8 mouse cellular contexts compared by ENCODE assay signal in genomic region chr9:15279139-15279648, GRCm38 (mm10). TPM values are rescaled to one million over a fixed set of nuclear protein-coding genes. Genes with fewer than 3 reads are reported as not detected.
A peak's percentile ranks its signal among the peaks of the same experiment; 100 is the strongest.
DNase-seq lines count a peak whose midpoint lies in the region; ATAC-seq and TF ChIP-seq lines count a peak whose summit lies in the region.

No protein-coding gene starts in this region.

- intact Hi-C loops in left cerebral cortex, postnatal 10 days (cut with DNase I), result loop anchor here (5.0 kb wide), 1 partner anchor 53 kb away; no protein-coding TSS in a partner anchor

- H3K4me1 ChIP-seq in erythroblast, embryonic 14.5 days (ENCODE audit: control insufficient read depth), result peaks cover 32% of the 10 kb centered on the region
- H3K4me1 ChIP-seq in testis, adult 2 months (ENCODE audit: control insufficient read depth, insufficient read depth, low read length), result peaks cover 3% of the 10 kb centered on the region; the same call in 1 of the 2 replicates
- H3K4me1 ChIP-seq in liver, embryonic 12.5 days, result peaks cover 32% of the 10 kb centered on the region

- TF ChIP-seq POLR2A in testis, adult 2 months (IDR thresholded peaks at IDR 0.05; ENCODE audit: control insufficient read depth, low read depth, low read length), result no peak

- ATAC-seq in erythroblast, adult 5-6 weeks (replicated peaks; ENCODE audit: low FRiP score, poor library complexity, severe bottlenecking), result no peak
- ATAC-seq in liver, embryonic 12.5 days, result no peak
- no peak for ATAC-seq in megakaryocyte-erythroid progenitor cell, adult 5-6 weeks (replicated peaks; ENCODE audit: low FRiP score, low TSS enrichment, poor library complexity, severe bottlenecking)

- peak overlapping the region; percentile 89 for H3K27ac ChIP-seq in testis, adult 2 months (ENCODE audit: control insufficient read depth, insufficient read depth, low read depth, low read length)
- peak overlapping the region; percentile 91 for H3K27ac ChIP-seq in liver, embryonic 12.5 days

- 7% methylated on average over 19 of the region's 19 CpGs for WGBS in liver, embryonic 12.5 days (ENCODE audit: insufficient replicate concordance)

- H3K9me3 ChIP-seq in erythroblast, embryonic 14.5 days (ENCODE audit: control insufficient read depth, low read length), result no peaks in the 10 kb centered on the region
- no peaks in the 10 kb centered on the region for H3K9me3 ChIP-seq in liver, embryonic 12.5 days (replicated peaks)

- peaks cover 34% of the 10 kb centered on the region for H3K36me3 ChIP-seq in erythroblast, embryonic 14.5 days (ENCODE audit: control insufficient read depth)
- H3K36me3 ChIP-seq in testis, adult 2 months (ENCODE audit: control insufficient read depth, insufficient read depth, low read length), result no peaks in the 10 kb centered on the region
- H3K36me3 ChIP-seq in liver, embryonic 12.5 days, result peaks cover 34% of the 10 kb centered on the region

- H3K4me3 ChIP-seq in erythroblast, embryonic 14.5 days (replicated peaks), result peak overlapping the region; percentile 81
- H3K4me3 ChIP-seq in testis, adult 2 months (ENCODE audit: control insufficient read depth, low read depth, low read length), result peak overlapping the region; percentile 97
- H3K4me3 ChIP-seq in liver, embryonic 12.5 days, result peak overlapping the region; percentile 95

- H3K27me3 ChIP-seq in erythroblast, embryonic 14.5 days (ENCODE audit: control insufficient read depth), result no peaks in the 10 kb centered on the region
- H3K27me3 ChIP-seq in testis, adult 2 months (ENCODE audit: control insufficient read depth, insufficient read depth, low read length), result no peaks in the 10 kb centered on the region
- H3K27me3 ChIP-seq in liver, embryonic 12.5 days (replicated peaks), result no peaks in the 10 kb centered on the region

- peak overlapping the region; percentile 96 for H3K9ac ChIP-seq in liver, embryonic 12.5 days

- no peak for TF ChIP-seq CTCF in testis, adult 2 months (IDR thresholded peaks at IDR 0.05; ENCODE audit: control insufficient read depth, insufficient read depth, insufficient replicate concordance, low read depth, low read length)

- H3K4me2 ChIP-seq in liver, embryonic 12.5 days, result peak overlapping the region; percentile 82

- DNase-seq in testis, postnatal 14 days (ENCODE audit: low spot score), result no peak
- no peak for DNase-seq in left cerebral cortex, postnatal 10 days (ENCODE audit: extremely low spot score in 1 of 2, low spot score in 2 of 2)
- DNase-seq in layer of hippocampus, adult 9-10 months (ENCODE audit: low spot score), result no peak

RNA-seq across cellular contexts. Expression of gene Med17, which starts 0.5 kb away (rescaled TPM):
- polyA plus RNA-seq in erythroblast, embryonic 14.5 days (2012), result 0.39 TPM in 2 replicates
- total RNA-seq in erythroblast, adult 5-6 weeks (2015; ENCODE audit: low replicate concordance), result 13.4 and 16.9 TPM in 2 replicates
- 7.4 and 18.5 TPM in 2 replicates for total RNA-seq in erythroblast, adult 5-6 weeks (2017; ENCODE audit: low replicate concordance)
- 12.1 and 17.3 TPM in 2 replicates for polyA plus RNA-seq in testis, adult 2 months (2012; rRNA removed)
- 28.0 and 29.2 TPM in 2 replicates for polyA plus RNA-seq in liver, embryonic 12.5 days (2016; fragmentation: Nextera tagmentation; extraction: Ambion mirVana)
- total RNA-seq in megakaryocyte-erythroid progenitor cell, adult 5-6 weeks (2014; fragmentation: Nextera tagmentation), result 26.1 and 33.5 TPM in 2 replicates
- 28.2 and 37.4 TPM in 2 replicates for total RNA-seq in megakaryocyte-erythroid progenitor cell, adult 5-6 weeks (2017)
- 10 to 100 TPM; 34.5 to 35.1 TPM for total RNA-seq in left cerebral cortex, postnatal 10 days (2021)

RNA-seq across cellular contexts. Expression of gene Taf1d, which starts 26.8 kb away (rescaled TPM):
- polyA plus RNA-seq in erythroblast, embryonic 14.5 days (2012), result 0.96 and 2.3 TPM in 2 replicates
- 92.0 and 139 TPM in 2 replicates for total RNA-seq in erythroblast, adult 5-6 weeks (2015; ENCODE audit: low replicate concordance)
- 429 and 577 TPM in 2 replicates for total RNA-seq in erythroblast, adult 5-6 weeks (2017; ENCODE audit: low replicate concordance)
- 15.1 and 16.8 TPM in 2 replicates for polyA plus RNA-seq in testis, adult 2 months (2012; rRNA removed)
- 63.5 and 64.6 TPM in 2 replicates for polyA plus RNA-seq in liver, embryonic 12.5 days (2016; fragmentation: Nextera tagmentation; extraction: Ambion mirVana)
- total RNA-seq in megakaryocyte-erythroid progenitor cell, adult 5-6 weeks (2014; fragmentation: Nextera tagmentation), result 439 and 454 TPM in 2 replicates
- 1,383 and 1,827 TPM in 2 replicates for total RNA-seq in megakaryocyte-erythroid progenitor cell, adult 5-6 weeks (2017)
- total RNA-seq in left cerebral cortex, postnatal 10 days (2021), result 10 to 100 TPM; 38.1 to 43.6 TPM

RNA-seq across cellular contexts. Expression of gene 4931406C07Rik, which starts 27.1 kb away (rescaled TPM):
- polyA plus RNA-seq in erythroblast, embryonic 14.5 days (2012), result 0.03 and 0.04 TPM in 2 replicates
- total RNA-seq in erythroblast, adult 5-6 weeks (2015; ENCODE audit: low replicate concordance), result 2.7 and 3.8 TPM in 2 replicates
- total RNA-seq in erythroblast, adult 5-6 weeks (2017; ENCODE audit: low replicate concordance), result 0.94 and 2.6 TPM in 2 replicates
- 13.4 and 17.7 TPM in 2 replicates for polyA plus RNA-seq in testis, adult 2 months (2012; rRNA removed)
- polyA plus RNA-seq in liver, embryonic 12.5 days (2016; fragmentation: Nextera tagmentation; extraction: Ambion mirVana), result 3.8 TPM in 2 replicates
- 6.5 and 8.3 TPM in 2 replicates for total RNA-seq in megakaryocyte-erythroid progenitor cell, adult 5-6 weeks (2014; fragmentation: Nextera tagmentation)
- 5.2 and 6.7 TPM in 2 replicates for total RNA-seq in megakaryocyte-erythroid progenitor cell, adult 5-6 weeks (2017)
- 10 to 100 TPM; 26.0 to 27.1 TPM for total RNA-seq in left cerebral cortex, postnatal 10 days (2021)

RNA-seq across cellular contexts. Expression of gene Vstm5, which starts 40.3 kb away (rescaled TPM):
- not detected in 2 replicates for polyA plus RNA-seq in erythroblast, embryonic 14.5 days (2012)
- total RNA-seq in erythroblast, adult 5-6 weeks (2015; ENCODE audit: low replicate concordance), result not detected in 2 replicates
- total RNA-seq in erythroblast, adult 5-6 weeks (2017; ENCODE audit: low replicate concordance), result 1.1 TPM in 1 of 2 replicates, not detected in the other
- 0.40 and 0.43 TPM in 2 replicates for polyA plus RNA-seq in testis, adult 2 months (2012; rRNA removed)
- polyA plus RNA-seq in liver, embryonic 12.5 days (2016; fragmentation: Nextera tagmentation; extraction: Ambion mirVana), result 0.48 and 0.58 TPM in 2 replicates
- 3.0 and 3.4 TPM in 2 replicates for total RNA-seq in megakaryocyte-erythroid progenitor cell, adult 5-6 weeks (2014; fragmentation: Nextera tagmentation)
- total RNA-seq in megakaryocyte-erythroid progenitor cell, adult 5-6 weeks (2017), result 0.88 and 1.5 TPM in 2 replicates
- total RNA-seq in left cerebral cortex, postnatal 10 days (2021), result 10 to 100 TPM; 10.1 to 11.0 TPM
